Mouse (Mus musculus) adipocyte (in vitro differentiated cells): Measurements from ENCODE around the gene Trim2.

Experiments
- DNase-seq: peaks from one replicate; pipeline ENCODE4 v3.0.0-alpha.2; 2016; ENCODE audit warnings: low spot score

Gene Trim2

DNA sequence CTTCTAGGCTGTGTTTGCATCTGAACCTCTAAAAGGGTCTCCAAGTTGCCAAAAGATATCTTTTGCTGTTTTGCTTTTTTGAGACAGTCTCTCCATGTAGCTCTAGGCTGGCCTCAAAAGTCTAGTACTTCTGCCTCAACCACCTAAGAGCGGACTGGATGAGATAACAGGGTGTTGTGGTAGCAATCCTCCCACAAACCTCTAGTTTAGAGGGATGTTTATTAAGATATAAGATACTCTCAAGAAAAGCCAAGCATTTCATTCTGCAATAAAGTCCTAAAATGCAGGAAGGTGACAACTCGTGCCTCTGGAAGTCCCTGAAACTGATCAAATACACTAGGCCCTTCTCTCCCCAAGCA lies 52.2 kb downstream of the Trim2 start:
- no peak for DNase-seq

DNA sequence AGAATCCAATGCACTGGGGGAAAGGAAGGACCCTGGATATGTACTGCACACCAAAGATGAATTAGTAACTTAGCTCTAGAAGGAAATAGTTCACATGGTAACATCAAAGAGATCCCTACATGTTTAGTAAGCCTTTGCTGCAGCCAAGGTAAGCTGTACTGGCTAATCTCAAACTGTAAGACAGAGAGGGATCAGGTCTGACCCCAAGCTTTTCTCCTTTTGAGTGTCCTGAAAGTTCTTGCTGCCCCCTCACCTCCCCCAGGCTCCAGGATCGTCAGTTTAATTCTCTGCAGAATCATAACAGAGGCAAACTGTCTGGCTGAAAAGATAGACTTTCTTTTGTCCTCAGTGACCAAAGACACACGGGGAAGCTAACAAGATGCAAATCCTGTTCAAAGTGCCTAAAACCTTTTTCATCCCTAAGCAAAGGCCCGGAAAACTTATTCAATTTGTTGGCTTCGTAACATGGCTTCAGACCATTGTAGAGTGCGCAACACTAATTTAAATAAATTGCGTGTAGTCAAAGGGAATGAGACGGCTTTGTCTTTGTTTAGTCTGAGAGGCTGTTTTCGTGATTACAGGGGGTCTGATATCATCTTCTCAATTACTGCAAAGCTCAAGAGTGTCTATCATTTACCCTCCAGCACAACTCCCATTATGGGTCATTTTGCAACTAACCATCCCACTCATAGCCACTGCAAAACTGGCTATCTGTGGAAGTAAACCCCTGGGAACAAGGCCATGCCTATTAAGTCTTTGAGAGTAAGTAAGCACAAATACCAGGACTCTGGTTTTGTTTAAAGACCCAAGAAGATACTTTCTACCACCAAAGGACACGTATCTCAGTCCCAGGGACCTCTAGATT lies 52.8 kb downstream of the Trim2 start:
- no peak for DNase-seq

DNA sequence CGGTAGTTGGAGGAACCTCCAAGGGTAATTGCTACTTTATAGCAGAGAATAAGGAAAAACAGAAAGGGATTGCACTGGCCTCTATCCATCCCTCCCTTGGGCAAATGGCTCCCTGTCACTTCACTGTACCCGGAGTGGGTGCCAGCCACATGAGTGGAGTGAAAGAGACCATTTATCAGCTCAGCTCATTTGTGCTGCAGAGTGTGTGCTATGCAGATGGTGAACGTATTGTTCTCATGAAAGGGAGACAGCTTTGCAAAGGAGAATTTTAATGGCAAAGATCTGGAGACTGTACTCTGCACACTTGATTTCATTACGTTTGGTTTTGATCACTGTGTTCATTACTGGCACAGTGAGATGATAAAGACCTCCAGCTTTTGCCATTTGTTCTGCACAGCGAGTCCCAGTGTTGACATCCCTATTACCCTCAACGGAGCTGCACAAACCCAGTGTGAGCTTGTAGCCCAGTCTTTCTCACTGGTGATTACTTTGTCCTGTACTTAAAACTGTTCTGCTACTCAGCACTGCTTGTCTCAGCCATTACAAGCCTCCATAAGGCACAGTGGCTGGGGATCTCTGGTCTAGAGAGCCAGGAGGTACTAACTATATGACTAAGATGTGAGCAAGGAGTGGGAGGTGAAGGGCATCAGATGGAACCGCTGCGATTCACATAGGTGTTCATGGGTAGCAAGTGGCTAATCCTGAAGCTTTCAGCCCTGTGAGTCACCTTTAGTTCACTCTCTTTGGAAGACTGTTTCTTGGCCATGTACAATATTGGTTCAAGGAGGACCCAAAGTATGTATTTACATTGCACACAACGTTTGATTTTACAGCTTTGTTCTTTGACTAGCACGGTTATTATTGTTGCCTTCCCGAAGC lies 53.7 kb downstream of the Trim2 start:
- no peak for DNase-seq

DNA sequence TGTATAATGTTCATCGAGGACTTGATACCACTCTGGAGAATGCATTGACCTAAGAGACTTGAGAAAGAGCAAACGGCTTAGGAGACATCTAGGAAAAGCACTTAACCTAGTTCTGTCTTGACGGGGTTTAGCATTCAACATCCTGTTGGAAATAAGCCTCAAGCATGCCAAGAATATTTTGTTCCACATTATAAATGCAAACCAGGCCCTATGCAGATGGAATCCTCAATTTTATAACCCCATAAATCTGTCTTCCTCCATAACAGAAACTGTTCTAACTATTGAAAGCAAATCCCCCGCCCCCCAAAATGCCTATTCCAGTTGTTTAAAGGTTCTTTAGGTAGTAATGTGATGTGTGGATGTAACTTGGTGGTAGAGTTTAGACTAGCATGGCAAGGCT lies 55.0 kb downstream of the Trim2 start:
- DNase-seq: no peak

DNA sequence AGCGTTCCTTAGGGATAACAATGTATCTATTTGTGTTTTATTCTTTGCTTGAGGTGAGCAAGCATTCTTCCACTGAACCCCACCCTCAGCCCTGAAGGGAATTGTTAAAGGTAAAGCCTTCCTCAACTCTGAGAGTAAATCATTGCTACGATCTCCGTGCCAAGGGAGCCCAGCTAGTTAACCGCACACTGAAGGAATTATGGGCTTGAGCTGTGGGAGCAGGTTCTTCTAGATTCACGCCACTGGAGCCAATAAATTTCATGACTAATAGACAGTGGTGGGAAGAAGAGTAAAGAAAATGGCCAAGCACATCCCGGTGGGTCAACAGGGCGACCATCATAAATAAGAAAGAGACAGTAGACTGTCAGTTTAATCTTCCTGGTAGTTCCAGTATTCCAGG lies 56.4 kb downstream of the Trim2 start:
- no peak for DNase-seq

DNA sequence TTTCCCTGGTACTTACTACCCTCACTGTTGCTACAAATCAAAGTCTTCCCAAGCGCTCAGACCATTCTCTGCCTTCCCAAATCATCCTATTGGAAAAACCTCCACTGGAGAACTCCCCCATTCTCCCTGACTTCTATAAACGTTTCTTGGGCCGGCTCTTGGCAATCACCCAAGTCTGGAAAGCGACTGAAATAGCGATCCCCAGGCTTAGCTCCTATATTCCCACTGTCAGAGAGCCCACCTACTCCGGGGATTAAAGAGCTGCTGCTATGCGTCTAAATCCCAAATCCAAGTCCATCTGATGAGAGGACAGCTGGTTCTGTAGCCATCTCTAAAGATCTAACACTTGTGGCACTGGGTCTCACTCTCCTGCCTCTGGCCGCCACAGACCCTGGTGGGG lies 58.9 kb downstream of the Trim2 start:
- DNase-seq: no peak

DNA sequence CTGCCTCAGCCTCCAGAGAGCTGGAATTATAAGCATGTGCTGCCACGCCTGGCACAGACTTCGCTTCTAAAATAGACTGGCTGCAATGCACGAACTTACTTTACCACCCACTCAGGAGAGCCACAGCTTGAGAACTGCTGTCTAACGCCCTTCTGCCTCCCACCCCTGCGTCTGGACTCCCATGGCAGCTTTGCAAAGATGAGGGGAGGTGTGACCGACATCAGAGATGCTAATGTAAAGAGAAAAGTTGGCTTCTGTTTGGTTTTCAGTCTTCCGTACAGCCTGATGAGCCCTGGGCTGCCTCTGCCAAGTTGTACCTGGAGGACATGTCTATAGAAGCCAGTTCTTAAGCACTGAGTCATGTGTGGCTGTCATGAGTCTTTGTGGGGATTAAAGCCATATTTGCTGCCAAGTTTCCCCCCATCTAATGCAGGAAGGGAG lies 60.2 kb downstream of the Trim2 start:
- no peak for DNase-seq

DNA sequence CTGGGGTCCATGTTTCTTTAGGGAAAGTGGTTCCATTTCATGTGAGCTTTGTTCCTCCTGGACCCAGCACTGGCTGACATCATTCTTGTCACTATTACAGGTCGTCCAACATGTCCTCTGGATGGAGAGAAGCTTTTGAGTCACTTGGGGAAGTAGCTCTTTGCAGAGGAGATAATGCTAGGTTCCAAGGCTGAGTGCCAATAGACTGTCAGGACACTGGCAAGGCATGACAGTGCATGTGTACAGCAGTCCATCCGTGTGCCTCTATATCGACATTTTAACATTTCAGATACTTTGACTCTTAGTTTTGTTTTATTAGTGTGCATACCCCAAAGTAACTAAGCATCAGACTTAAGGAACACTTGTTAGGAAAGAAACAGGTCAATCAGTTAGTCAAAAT lies 63.6 kb downstream of the Trim2 start:
- no peak for DNase-seq

DNA sequence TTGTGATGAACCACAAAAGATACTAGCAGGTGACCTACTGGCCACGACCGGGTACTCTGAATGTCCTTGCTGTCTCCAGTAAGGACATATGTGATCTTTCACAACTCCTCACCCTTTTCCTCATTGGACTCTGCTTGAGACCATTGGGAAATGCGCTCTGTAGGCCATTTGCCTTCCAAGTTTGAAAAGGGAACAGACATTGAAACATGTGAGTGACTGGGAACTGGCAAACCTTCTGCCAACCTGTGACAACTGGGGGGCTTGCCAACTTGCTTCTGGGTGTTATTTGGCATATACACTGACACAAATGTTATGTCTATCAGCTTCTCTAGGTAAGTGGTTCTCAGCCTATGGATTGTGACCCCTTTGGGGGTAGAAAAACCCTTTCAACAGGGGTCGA lies 64.2 kb downstream of the Trim2 start:
- DNase-seq: peak; percentile 29

DNA sequence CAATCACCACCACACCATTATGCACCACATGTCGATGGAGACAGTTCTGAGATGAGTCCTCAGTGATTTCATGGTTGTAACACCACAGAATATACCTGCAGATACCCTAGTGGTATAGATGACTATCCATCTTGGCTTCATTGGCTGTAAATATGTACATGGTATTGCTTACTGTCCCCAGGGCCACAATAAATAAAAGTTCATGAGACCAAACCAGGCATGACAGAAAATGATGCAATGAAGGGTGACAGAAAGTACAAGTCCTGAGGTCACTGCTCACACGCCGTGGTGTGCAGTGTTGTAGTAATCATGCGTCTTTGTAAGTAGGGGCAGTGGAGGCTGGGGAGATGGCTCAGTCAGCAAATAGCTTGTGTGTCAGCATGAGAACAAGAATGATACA lies 65.6 kb downstream of the Trim2 start:
- DNase-seq: no peak

DNA sequence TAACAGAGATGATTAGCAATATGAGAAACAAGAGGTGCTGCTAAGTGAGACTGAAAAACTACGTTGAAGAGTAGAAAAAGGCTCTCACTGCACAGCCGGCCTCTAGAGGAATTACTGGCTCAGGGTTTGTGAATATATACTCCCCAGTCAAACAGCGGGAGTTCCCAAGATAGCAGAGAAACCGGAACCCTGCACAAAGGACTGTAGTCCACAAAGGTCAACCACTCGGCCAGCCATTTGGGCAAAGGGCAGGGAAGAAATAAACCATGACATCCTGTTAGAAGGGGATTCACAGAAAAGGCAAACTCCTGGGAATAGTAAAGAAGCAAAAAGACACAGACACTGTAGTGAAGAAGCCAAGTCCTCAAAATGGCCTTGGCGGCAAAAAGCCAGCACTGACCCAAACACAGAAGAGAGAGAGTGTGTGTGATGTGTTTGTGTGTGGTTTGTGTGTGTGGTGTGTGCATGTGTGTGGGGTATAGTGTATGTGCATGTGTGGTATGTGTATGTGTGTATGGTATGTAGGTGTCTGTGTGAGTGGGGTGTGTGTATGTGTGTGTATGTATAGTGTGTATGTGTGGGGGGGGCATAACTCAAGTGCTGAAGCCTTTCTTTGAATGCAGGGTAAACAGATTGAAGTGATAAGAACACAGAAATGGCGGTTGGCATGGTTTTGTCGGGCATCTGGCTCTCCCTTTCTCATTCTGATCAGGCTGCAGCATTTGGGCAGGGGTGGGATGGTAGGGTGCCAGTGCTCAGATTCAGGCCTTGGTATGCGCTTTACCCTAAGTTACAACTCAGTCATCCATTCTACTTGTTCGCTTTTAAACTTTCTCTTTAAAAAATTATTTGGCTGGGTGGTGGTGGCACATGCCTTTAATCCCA lies 71.0 kb downstream of the Trim2 start:
- no peak for DNase-seq

DNA sequence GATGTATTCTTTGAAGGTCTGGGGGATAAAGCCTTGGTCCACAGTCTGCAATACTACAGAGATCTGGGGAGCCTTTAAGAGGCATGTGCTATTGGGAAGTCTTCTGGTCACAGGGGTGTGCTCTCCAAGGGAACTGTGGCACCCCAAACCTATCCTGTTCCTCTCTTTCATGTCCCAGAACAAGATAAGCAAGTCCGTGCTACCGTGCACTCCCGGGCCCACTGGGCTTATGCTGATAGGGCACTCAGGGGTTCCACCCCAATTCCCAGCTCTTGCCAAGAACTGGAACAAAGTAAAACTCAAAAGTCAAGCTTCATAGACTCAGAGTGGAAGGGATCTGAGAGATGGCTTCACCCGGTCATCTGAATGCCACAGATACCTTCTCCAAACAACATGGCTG lies 72.1 kb downstream of the Trim2 start:
- DNase-seq: no peak

DNA sequence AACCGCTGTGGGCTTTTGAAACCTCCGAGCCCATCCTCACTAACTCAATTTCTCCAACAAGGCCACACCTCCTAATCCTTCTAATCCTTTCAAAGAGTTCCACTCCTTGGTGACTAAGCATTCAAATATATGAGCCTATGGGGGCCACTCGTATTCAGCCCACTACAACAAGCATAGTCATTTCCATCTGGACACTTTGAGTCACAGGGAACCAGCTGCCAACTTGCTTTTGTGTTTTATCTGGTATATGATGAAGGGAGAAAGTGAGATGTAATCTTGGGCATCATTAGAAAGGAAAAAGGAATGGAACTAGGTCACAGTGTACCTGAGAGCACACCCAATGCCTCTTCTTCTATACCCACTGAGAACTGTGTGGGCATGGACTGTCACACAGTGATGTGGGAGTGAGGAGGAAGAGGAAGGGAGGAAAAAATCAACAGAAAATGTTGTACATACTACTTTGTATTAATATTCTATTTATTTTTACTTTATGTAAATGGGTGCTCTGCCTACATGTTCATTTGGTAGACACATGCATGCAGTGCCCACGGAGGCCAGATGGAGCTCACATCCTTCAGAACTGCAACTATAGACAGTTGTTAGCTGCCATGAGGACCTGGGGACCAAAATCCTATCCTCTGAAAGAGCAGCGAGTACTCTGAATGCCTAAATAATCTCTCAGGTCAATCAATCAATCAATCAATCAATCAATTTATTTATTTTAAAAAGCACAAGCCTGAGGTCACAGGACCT lies 72.8 kb downstream of the Trim2 start:
- no peak for DNase-seq

DNA sequence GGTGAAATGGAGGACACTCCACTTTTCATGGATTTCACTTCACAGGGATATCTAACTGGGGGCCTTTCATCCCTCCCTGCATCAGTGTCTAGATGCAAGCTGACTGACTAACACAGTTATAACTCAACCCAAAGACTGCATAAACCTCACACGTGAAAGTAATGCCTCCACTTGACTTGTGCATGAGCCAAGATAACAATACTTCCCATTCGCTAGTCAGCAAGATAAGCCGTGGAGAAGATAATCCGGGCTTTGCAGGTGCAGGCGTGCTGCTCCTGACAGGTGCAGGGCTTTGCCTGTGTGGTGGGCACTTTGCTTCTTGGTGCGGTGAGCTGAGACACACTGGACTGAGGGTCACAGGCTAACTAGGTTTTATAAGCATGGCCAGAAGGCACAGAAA lies 74.4 kb downstream of the Trim2 start:
- DNase-seq: no peak

DNA sequence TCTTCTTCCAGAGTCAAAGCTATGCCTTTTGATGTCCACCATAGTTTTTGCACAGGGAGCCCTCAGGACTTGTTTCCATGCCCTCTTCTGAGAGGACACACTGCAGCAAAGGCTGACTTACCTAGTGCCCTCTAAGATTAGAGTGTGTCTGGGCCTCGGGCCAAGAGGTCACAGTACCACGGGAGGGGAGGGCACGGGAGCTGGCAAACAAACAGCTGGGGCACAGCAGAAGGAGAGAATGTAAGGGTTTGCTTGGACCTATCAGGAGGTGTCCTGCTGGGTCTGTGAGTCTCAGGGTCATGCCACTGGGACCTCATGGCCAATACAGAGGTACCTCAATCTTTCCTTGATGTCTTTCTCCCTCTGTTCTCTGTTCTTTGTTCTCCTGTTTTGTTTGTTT lies 75.7 kb downstream of the Trim2 start:
- peak; percentile 65 for DNase-seq

DNA sequence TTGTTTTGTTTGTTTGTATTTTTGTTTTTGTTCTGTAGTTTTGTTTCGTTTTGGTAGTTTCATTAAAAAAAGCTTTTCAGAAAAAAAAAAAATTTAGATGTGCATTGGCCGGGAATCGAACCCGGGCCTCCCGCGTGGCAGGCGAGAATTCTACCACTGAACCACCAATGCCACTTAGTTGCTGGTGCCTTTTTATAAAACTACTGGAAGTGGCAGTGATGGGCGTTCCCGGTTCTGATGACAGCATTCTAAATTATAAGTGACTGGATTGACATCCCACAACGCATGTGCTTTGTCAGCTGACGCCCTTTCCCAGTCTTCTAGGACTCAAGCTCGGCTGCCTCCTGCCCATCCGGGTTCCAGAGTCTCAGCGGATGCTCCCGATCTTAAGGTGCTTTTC lies 77.8 kb downstream of the Trim2 start:
- no peak for DNase-seq

DNA sequence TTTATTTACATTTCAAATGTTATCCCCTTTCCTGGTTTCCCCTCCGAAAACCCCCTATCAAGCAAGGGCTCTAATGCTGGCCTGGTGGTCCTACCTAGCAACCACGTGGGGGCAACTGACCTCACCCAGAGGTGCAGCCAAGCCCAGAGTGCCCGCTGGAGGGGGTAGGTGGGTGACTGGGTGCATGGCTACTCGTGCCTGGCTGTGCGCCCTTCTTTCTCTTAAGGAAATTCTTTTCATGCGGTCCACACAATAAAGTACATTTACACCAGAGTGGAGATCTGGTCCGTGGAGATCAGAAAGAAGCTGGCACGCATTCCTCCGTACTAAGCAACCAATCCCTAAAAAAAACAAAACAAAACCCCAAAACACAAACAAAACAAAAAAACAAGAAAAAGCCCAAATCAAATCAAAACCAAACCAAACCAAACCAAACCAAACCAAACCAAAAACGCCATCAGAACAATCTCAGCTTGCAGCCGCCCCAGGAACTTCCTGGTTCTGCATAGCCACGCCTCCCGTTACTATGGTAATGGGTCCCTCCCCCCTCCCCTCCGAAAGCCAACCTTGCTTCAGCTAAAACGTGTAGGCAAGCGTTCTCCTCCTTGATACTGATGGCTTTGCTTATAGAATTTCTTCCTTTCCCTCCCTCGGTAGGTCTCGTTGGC lies 78.3 kb downstream of the Trim2 start:
- DNase-seq: peak; percentile 92

DNA sequence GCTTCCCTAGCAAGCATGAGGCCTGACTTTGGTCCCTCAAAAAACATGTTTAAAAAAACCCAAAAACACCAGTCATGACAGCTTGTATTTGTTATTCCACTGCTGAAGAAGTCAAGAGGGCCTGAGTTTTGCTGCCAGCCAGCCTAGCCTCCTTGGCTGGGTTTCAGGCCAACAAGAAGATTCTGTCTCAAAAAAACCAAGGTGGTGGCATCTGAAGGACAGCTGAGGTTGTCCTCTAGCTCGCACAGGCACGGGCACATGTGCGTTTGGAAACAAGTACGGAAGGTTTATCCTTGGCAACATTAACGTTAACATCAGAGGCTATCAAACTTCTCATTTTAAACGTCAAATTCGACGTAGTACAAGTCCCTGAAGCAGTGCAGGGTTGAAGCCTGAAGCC lies 79.0 kb downstream of the Trim2 start:
- peak; percentile 66 for DNase-seq

DNA sequence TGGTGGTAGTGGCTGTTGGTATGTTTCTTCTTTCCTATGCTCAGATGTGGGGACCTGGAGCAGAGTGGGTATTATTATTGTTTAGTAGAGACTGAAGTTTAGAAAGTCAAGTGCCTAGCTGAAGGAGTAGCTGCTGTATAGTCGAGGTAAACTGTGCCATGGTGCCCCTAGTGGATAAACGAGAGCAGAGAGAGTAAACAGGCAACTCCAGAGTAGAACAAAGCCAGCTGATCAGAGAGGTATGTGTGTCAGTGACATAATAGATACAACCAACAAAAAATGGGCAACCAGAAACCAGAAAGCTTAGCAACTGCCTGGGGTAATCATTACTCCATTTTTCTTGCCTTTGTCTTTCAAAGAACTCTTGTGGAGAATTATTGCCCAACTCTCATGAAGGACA lies 81.7 kb downstream of the Trim2 start:
- no peak for DNase-seq

DNA sequence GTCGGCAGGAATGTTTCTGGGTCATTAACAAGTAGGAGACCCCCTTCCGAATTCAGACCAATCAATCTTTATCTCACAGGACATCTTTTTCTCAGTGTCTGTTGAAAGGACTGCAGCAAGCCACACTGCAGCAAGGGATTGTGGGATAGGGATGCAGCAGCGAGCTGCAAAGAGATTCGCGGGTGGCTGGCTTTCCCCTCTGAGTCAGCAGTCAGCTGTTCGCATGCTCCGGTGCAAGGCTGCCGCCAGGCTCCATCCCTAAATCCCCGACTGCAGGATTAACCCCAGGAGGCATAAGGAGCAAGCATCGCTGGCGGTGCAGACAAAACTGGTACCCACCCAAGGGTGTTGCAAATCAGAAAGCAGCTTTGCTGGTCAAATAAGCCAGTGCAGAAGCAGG lies 85.9 kb downstream of the Trim2 start:
- DNase-seq: no peak

DNA sequence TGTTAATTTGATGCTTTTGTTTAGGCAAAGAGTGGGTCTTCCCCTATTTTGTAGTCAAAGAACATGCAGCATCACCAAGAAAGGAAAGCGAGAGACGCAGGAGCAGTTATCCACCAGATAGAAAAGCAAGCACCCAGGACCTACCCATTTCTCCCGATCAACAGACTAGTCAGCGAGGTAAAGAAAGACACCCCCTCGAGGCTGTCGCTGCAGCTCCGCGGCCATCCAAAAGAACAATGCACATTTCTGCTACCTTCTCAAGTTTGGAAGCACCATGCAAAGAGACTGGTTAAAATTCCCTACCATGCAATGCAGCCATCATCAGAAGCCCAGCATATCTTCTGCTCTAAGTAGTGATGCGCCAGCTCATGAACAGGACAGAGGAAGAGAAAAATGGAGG lies 86.4 kb downstream of the Trim2 start:
- no peak for DNase-seq
